ENCODE assay signal across 29 mouse cellular contexts in the genomic region with DNA sequence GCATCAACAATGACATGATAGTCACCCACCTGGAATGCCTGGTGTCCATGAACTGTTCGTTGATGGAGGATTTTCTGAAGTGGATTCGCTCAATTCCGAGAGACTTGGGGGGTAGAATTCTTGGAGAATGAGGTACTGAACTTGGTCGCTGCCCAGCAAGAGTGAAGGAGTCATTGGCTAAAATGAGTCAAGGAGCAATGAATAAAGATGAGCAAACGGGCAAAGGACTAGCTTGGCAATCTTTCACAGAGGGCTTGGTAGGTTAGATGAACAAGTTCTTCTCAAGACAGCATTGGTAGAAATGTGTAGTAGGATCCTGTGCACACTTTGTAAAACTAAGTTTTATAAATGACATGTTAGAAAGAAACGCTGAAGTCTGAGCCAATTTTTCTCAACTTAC. TPM values are rescaled to one million over a fixed set of nuclear protein-coding genes. Genes with fewer than 3 reads are reported as not detected.
"Had no signal": no experiment of that assay in that cellular context is flagged by ENCODE, and none has a peak within 500 bp of the region (broad histone marks: within the 10 kb centered on the region; RNA-seq: fewer than 3 reads in every experiment).

No protein-coding gene starts in this region.

- ATAC-seq: hindbrain, embryonic 16.5 days; inflammation-experienced regulatory T-cells, adult 6 months; intestine, postnatal 0 days had no signal

- H3K27me3 ChIP-seq: heart, embryonic 12.5 days; hindbrain, embryonic 12.5 days; limb, embryonic 12.5 days; liver, embryonic 13.5 days; liver, embryonic 15.5 days had no signal

- H3K4me3 ChIP-seq: gastrocnemius, adult 2 months; heart, adult 2 months; heart, embryonic 12.5 days; hindbrain, embryonic 10.5 days; hindbrain, embryonic 12.5 days; layer of hippocampus, adult 2 months; left cerebral cortex, adult 2 months; limb, embryonic 10.5 days; limb, embryonic 12.5 days; liver, embryonic 13.5 days; liver, embryonic 15.5 days had no signal

- H3K27ac ChIP-seq: gastrocnemius, adult 2 months; heart, adult 2 months; hindbrain, embryonic 10.5 days; hindbrain, embryonic 12.5 days; hindbrain, embryonic 14.5 days; layer of hippocampus, adult 2 months; left cerebral cortex, adult 2 months; limb, embryonic 10.5 days; limb, embryonic 12.5 days; liver, embryonic 13.5 days; liver, embryonic 15.5 days had no signal

- H3K4me1 ChIP-seq: hindbrain, embryonic 10.5 days; limb, embryonic 10.5 days; limb, embryonic 12.5 days; liver, embryonic 13.5 days; liver, embryonic 15.5 days had no signal

- H3K9me3 ChIP-seq: heart, embryonic 12.5 days; hindbrain, embryonic 10.5 days; hindbrain, embryonic 12.5 days; limb, embryonic 10.5 days; limb, embryonic 12.5 days; liver, embryonic 13.5 days; liver, embryonic 15.5 days had no signal

- DNase-seq: gastrocnemius, adult 2 months; gastrocnemius, postnatal 10 days; gastrocnemius, postnatal 25 days; heart, adult 2 months; heart, postnatal 10 days; heart, postnatal 36 days; kidney, adult 18-20 months; kidney, postnatal 10 days; kidney, postnatal 25 days; kidney, postnatal 4 days; liver; liver, embryonic 13.5 days had no signal

- H3K4me2 ChIP-seq: heart, embryonic 12.5 days; hindbrain, embryonic 12.5 days; hindbrain, embryonic 14.5 days; limb, embryonic 12.5 days; liver, embryonic 11.5 days; liver, embryonic 13.5 days; liver, embryonic 15.5 days had no signal

- H3K9ac ChIP-seq: heart, embryonic 12.5 days; hindbrain, embryonic 12.5 days; hindbrain, embryonic 14.5 days; limb, embryonic 12.5 days; liver, embryonic 13.5 days; liver, embryonic 15.5 days had no signal

RNA-seq across cellular contexts. Expression of a gene that starts 47.6 kb away (rescaled TPM):
- total RNA-seq: granulocyte monocyte progenitor cell, adult 5-6 weeks; layer of hippocampus, adult 2 months; layer of hippocampus, postnatal 25 days; left cerebral cortex, adult 2 months had no signal
- polyA plus RNA-seq: frontal cortex, adult 2 months; hindbrain, embryonic 10.5 days; hindbrain, embryonic 14.5 days; hindbrain, embryonic 16.5 days; kidney, embryonic 14.5 days; liver, embryonic 11.5 days had no signal
